Mouse (Mus musculus) cerebellum, adult 11-12 months (tissue): ENCODE measurements around the gene Serinc3.
"Not testable (repeated sequence)": the region's sequence is repeated elsewhere in the genome, so short reads cannot be mapped to it uniquely, and the experiment has no call there.

ENCODE experiments used
- DNase-seq: peaks from one replicate; pipeline ENCODE4 v3.0.0; 2022

Gene Serinc3

GRCm38 (mm10) chr2:163662076-163662475 lies 17.1 kb upstream of the Serinc3 start:
- no peak for DNase-seq

GRCm38 (mm10) chr2:163661371-163661850 lies 16.5 kb upstream of the Serinc3 start:
- DNase-seq, result no peak

GRCm38 (mm10) chr2:163660103-163660701 lies 15.3 kb upstream of the Serinc3 start:
- DNase-seq, result no peak

- no peak for DNase-seq
Measured at GRCm38 (mm10) chr2:163659431-163659830, 14.5 kb upstream of the Serinc3 start.

- no peak for DNase-seq
Measured at GRCm38 (mm10) chr2:163658941-163659340, 14.0 kb upstream of the Serinc3 start.

GRCm38 (mm10) chr2:163657975-163658886 lies 13.3 kb upstream of the Serinc3 start, which contains the start of gene Pkig:
TSS of gene Pkig (plus strand) at chr2:163658386.
- peak; percentile 86 for DNase-seq

GRCm38 (mm10) chr2:163657486-163657885 lies 12.6 kb upstream of the Serinc3 start:
- no peak for DNase-seq

GRCm38 (mm10) chr2:163655699-163656098 lies 10.8 kb upstream of the Serinc3 start:
- DNase-seq, result not testable (repeated sequence)

- DNase-seq, result no peak
Measured at GRCm38 (mm10) chr2:163646461-163647080, 1.6 kb upstream of the Serinc3 start.

- no peak for DNase-seq
Measured at GRCm38 (mm10) chr2:163645700-163646460, 949 bp upstream of the Serinc3 start.

GRCm38 (mm10) chr2:163644047-163644446 lies 884 bp downstream of the Serinc3 start:
- no peak for DNase-seq

- DNase-seq, result no peak
Measured at GRCm38 (mm10) chr2:163643576-163643971, 1.4 kb downstream of the Serinc3 start.

GRCm38 (mm10) chr2:163642685-163643575 lies 2.0 kb downstream of the Serinc3 start:
- peak; percentile 77 for DNase-seq

GRCm38 (mm10) chr2:163641681-163642080 lies 3.2 kb downstream of the Serinc3 start:
- DNase-seq, result no peak

GRCm38 (mm10) chr2:163640493-163640892 lies 4.4 kb downstream of the Serinc3 start:
- DNase-seq, result no peak

GRCm38 (mm10) chr2:163637655-163638266 lies 7.2 kb downstream of the Serinc3 start:
- DNase-seq, result no peak

- DNase-seq, result no peak
Measured at GRCm38 (mm10) chr2:163636057-163636456, 8.9 kb downstream of the Serinc3 start.

GRCm38 (mm10) chr2:163634211-163634610 lies 10.7 kb downstream of the Serinc3 start:
- no peak for DNase-seq

- DNase-seq, result no peak
Measured at GRCm38 (mm10) chr2:163631715-163632114, 13.2 kb downstream of the Serinc3 start.

GRCm38 (mm10) chr2:163631223-163631622 lies 13.7 kb downstream of the Serinc3 start:
- no peak for DNase-seq

- not testable (repeated sequence) for DNase-seq
Measured at GRCm38 (mm10) chr2:163621401-163621800, 23.5 kb downstream of the Serinc3 start.
